Mouse (Mus musculus) heart, embryonic 11.5 days (tissue): ENCODE results near the gene Eftud2. TPM values are rescaled to one million over a fixed set of nuclear protein-coding genes. Genes with fewer than 3 reads are reported as not detected.

ENCODE experiments used
- ATAC-seq: fragments of 200-750 bp; cut with Nextera tagmentation; replicated peaks from 2 replicates; pipeline ENCODE4 v1.8.0; 2017; ENCODE audit warnings: moderate library complexity; ENCODE audit not compliant: insufficient number of reproducible peaks, low FRiP score, low TSS enrichment
- H3K27ac ChIP-seq: fragments of 300-500 bp; sonication (generic); 2 replicates; pipeline ENCODE4 v1.5.1; 2014; ENCODE audit warnings: mild to moderate bottlenecking, low read depth, low read length
- H3K27me3 ChIP-seq: fragments of 300-500 bp; sonication (generic); 2 replicates; pipeline ENCODE4 v1.6.1; 2014; ENCODE audit warnings: mild to moderate bottlenecking, low read length, mixed read lengths; ENCODE audit not compliant: control insufficient read depth, insufficient read depth
- H3K36me3 ChIP-seq: fragments of 300-500 bp; sonication (generic); 2 replicates; pipeline ENCODE4 v1.6.1; 2014; ENCODE audit warnings: mild to moderate bottlenecking, low read length, moderate library complexity, mixed read lengths; ENCODE audit not compliant: control insufficient read depth, insufficient read depth
- H3K4me1 ChIP-seq: fragments of 300-500 bp; sonication (generic); 2 replicates; pipeline ENCODE4 v1.6.1; 2014; ENCODE audit warnings: low read length; ENCODE audit not compliant: control insufficient read depth, insufficient read depth
- H3K4me2 ChIP-seq: fragments of 300-500 bp; sonication (generic); 2 replicates; pipeline ENCODE4 v1.6.1; 2014; ENCODE audit warnings: mild to moderate bottlenecking, moderate library complexity
- H3K4me3 ChIP-seq: fragments of 300-500 bp; sonication (generic); 2 replicates; pipeline ENCODE4 v1.5.1; 2014; ENCODE audit warnings: low read depth, low read length
- H3K9ac ChIP-seq: fragments of 300-500 bp; sonication (generic); 2 replicates; pipeline ENCODE4 v1.6.1; 2014; ENCODE audit warnings: mild to moderate bottlenecking, low read depth, low read length, moderate library complexity
- H3K9me3 ChIP-seq: fragments of 300-500 bp; sonication (generic); replicated peaks from 2 replicates; pipeline ENCODE4 v1.6.1; 2016; ENCODE audit warnings: low read length; ENCODE audit not compliant: control insufficient read depth
- WGBS: fragments of 180-500 bp; shearing (Covaris S2); extraction: QIAGEN DNeasy Blood & Tissue Kit; methylation state at CpG from one replicate; pipeline ENCODE4 v1.1.7; 2014; ENCODE audit not compliant: insufficient replicate concordance; 5-methylcytosine and 5-hydroxymethylcytosine counted together
- polyA plus RNA-seq: library from polyadenylated mRNA; unstranded; fragments of >200 nt; fragmentation: Nextera tagmentation; extraction: Ambion mirVana; gene quantifications from 2 replicates; pipeline ENCODE4 v1.2.1, GENCODE M21; 2014

Eftud2 gene
- polyA plus RNA-seq, 1 experiment from 2014 or later = 136 TPM

DNA sequence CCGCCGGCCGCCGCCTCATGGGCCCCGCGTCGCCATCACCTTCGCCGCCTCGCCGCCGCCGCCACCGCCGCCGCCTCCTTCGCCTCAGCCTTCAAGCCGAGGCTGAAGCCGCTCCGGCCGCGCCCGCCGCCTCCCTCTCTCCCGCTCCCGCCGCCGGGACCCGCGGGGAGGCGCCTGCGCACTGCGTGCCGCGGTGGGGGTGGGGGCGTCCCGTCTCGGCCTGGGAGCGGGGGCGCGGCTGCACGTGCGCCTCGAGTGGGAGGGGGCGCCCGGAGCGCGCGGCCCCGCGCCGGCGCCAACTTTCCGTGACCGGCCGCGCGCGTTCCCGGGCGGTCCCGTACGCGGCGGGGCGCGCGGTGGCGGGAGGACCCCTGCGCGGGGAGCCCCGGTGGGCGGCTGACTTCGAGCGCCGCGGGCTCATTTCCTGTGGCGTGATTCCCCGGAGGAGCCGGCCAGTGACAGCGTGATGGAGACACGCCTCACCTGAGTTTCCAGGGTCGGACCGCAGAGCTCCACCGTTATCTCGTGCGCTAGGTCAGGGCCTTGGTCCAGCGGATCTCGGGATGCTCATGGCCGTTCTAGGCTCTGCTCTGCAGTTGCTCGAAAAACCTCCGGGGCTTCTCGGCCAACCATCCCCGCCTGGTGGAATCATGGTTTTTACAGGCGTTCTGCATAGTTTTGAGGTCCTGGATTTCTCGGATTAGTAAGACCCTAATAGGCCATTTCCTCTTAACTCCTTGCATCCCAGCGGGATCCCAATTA, 61.6 kb downstream of the Eftud2 start, which contains the start of gene Gjc1:
Gene Gjc1 (minus strand): TSS at position 680 of the 762 bp plus-strand sequence.
- Histone ChIP-seq H3K9me3 (no peaks in the 10 kb centered on the region), H3K4me1 (peaks cover 14% of the 10 kb centered on the region), H3K9ac (peak within 1 kb of the TSS; percentile 99), H3K4me3 (peak within 1 kb of the TSS; percentile 89), H3K27me3 (peaks cover 3% of the 10 kb centered on the region), H3K27ac (peak within 1 kb of the TSS; percentile 99), H3K36me3 (no peaks in the 10 kb centered on the region), H3K4me2 (peak within 1 kb of the TSS; percentile 68)
- WGBS = under 1% methylated on average over 54 of the region's 97 CpGs
- peak; percentile 73 for ATAC-seq

DNA sequence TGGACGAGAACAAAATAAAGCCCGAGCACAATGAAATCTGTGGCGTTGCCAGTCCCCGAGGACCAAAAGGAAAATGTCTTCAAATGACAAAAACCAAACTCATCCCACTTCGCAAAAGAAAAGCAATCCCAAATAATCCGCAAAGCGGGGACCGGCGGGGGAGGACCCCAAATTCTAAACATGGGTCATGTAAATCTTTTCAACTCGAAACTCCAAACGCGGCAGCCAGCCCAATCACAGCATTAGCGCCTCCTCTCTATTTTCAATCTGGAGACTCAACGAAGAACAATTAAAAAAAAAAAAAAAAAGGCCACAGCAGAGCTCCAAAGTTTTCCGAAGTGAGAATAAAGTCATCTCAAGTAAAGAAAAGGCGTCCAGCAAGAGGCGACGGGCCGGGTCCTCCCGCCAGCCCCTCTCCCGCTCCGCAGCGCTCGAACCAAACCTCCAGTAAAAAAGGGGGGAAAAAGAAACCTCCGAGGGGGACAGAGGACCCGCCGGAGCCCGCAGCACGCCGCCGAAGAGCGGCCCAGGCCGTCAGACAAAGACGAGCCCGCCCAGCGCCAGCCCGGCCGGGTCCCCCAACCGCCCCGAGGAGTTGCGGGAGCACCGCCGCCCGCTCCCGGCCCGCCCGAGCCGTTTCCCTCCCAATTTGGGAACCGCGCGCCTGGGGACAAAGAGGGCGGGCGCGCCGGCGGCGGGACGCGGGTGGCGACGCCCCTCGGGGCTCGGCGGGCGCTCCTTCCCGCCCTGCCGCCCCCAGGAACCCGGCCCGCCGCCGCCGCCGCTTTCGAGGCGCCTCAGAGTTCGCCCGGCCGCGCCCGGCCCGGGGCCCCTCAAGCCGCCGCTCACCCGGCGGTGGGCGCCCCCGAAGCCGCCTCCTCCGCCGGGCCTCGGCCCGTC, 62.4 kb downstream of the Eftud2 start:
- peaks cover 3% of the 10 kb centered on the region for H3K27me3 ChIP-seq
- ATAC-seq = peak; percentile 12; the same call in 1 of the 2 replicates

DNA sequence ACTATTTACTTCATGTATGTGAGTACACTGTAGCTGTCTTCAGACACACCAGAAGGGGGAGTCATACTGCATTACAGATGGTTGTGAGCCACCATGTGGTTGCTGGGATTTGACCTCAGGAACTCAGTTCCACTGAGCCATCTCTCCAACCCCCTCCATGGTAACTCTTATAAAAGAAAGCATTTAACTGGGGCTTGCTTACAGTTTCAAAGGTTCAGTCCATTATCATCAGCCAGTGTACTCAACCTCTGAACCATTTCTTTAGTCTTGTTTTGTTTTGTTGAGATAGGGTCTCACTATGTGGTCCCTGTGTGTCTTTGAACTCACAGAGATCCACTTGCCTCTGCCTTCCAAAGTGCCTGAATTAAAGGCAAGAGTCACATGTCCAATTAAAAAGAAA, 65.9 kb downstream of the Eftud2 start:
- Histone ChIP-seq H3K27me3 (no peaks in the 10 kb centered on the region), H3K9ac (no peak overlapping the region), H3K4me1 (peaks cover 16% of the 10 kb centered on the region), H3K36me3 (no peaks in the 10 kb centered on the region), H3K4me2 (no peak overlapping the region), H3K9me3 (no peaks in the 10 kb centered on the region), H3K4me3 (no peak overlapping the region), H3K27ac (no peak overlapping the region)
- ATAC-seq = no peak

More for the DNA sequence above, 62.4 kb downstream of the Eftud2 start:
- peak overlapping the region; percentile 99 for H3K9ac ChIP-seq
- no peaks in the 10 kb centered on the region for H3K36me3 ChIP-seq
- H3K4me2 ChIP-seq = peak overlapping the region; percentile 68
- under 1% methylated on average over 60 of the region's 92 CpGs for WGBS
- peak overlapping the region; percentile 89 for H3K4me3 ChIP-seq
- H3K4me1 ChIP-seq = peaks cover 16% of the 10 kb centered on the region
- no peaks in the 10 kb centered on the region for H3K9me3 ChIP-seq
- H3K27ac ChIP-seq = peak overlapping the region; percentile 99

DNA sequence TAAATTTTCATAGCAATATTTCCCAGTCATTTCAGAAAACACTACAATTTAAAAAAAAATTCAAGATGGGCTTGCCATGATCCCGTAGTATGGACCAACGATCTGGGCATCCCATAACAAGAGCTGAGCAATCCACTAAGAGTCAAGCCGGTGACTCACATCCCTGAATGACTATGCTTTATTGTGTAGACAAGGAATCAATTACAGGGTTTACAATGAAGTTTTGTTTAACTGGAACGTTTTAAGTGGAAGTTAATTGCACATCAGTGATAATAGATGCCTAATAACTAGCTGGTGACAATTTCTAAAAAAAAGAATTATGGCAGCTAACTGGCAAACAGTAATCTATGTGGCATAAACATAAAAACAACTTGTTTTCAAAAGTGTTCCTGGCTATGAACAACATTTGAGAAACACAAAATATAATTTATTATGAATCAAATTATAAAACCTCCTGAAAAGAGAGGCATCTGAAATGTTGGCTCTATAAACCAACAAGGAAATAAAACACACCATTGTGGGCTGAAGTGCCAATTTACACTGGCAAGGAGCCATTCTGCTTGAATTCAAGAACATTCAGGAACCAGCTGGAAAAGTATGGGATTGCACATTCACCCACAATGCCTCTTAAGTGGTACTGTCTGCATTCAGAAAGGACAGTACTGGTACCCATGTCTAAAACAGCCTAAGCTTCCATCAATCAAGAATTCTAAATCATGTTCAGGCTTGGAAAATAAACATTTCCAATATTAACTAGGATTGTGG, 69.9 kb downstream of the Eftud2 start:
- no peak overlapping the region for H3K4me2 ChIP-seq
- 71% methylated on average over 4 of the region's 4 CpGs for WGBS
- H3K9ac ChIP-seq = no peak overlapping the region
- no peaks in the 10 kb centered on the region for H3K36me3 ChIP-seq
- ATAC-seq = no peak
- H3K27me3 ChIP-seq = no peaks in the 10 kb centered on the region
- no peak overlapping the region for H3K4me3 ChIP-seq
- H3K9me3 ChIP-seq = no peaks in the 10 kb centered on the region
- H3K27ac ChIP-seq = no peak overlapping the region
- peaks cover 9% of the 10 kb centered on the region for H3K4me1 ChIP-seq

DNA sequence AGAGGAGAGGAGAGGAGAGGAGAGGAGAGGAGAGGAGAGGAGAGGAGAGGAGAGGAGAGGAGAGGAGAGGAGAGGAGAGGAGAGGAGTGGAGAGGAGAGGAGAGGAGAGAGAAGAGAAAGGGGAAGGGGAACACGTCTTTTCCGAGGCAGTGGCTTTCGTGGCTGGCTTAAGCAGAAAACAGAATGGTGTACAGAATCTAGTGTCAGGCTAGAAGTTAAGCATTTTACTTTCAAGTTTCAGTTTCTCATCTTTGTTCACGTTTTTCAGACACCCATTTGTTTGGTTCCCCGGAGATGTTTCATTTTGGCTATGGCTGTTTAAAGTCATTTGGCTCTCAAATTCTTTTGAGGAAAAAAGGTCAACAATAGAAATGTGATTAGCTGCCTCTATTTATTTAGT, 72.5 kb downstream of the Eftud2 start:
- H3K4me3 ChIP-seq = no peak overlapping the region
- no peak overlapping the region for H3K4me2 ChIP-seq
- no peak overlapping the region for H3K9ac ChIP-seq
- H3K36me3 ChIP-seq = peaks cover 23% of the 10 kb centered on the region
- no peak for ATAC-seq
- no peaks in the 10 kb centered on the region for H3K9me3 ChIP-seq
- H3K27me3 ChIP-seq = no peaks in the 10 kb centered on the region
- no peak overlapping the region for H3K27ac ChIP-seq
- WGBS = 76% methylated on average over 5 of the region's 5 CpGs
- H3K4me1 ChIP-seq = peaks cover 4% of the 10 kb centered on the region; the same call in 1 of the 2 replicates

DNA sequence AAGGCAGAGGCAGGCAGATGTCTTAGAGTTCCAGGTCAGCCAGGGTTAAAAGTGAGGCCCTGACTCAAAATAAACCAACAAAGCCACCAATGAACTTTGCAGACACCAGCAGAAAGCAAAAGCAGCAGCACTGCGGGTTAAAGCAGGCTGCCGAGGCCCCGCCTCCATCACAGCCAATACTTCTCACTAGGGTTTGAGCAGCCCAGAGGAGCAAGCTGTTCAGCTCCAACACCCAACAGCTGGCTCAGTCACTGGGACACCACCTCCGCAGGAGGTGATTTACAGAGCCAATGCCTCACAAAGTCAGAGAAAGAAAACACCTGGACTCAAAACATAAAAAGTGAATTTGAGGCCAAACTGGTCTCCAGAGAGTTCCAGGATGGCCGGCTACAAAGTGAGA, 77.3 kb downstream of the Eftud2 start:
- H3K4me3 ChIP-seq = no peak overlapping the region
- peaks cover 16% of the 10 kb centered on the region for H3K4me1 ChIP-seq
- no peak overlapping the region for H3K27ac ChIP-seq
- H3K27me3 ChIP-seq = no peaks in the 10 kb centered on the region
- no peaks in the 10 kb centered on the region for H3K9me3 ChIP-seq
- no peak for ATAC-seq
- peaks cover 47% of the 10 kb centered on the region for H3K36me3 ChIP-seq
- 79% methylated on average over 5 of the region's 5 CpGs for WGBS
- H3K4me2 ChIP-seq = no peak overlapping the region
- H3K9ac ChIP-seq = no peak overlapping the region

DNA sequence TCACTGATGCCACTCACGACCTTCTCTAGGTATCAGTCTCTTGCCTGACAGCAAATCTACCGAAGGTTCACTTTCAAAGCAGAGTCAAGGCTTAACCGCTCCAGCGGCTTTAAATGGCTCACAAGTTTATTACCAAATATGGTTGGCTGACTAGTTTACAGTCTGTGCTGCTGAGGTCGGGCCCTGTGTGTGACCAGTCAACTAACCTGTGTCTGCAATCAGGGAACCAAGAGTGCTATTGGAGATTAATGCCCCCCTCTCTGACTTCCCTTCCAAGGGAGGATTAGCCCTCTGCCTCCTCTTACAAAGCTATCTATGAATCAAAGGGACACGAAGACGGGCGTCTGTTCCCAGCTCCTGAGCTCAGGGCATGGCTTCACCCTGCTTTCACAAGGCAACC, 86.6 kb downstream of the Eftud2 start:
- H3K27ac ChIP-seq = peak overlapping the region; percentile 82
- peaks cover 2% of the 10 kb centered on the region; the same call in 1 of the 2 replicates for H3K36me3 ChIP-seq
- WGBS = 33% methylated on average over 8 of the region's 8 CpGs
- peaks cover 36% of the 10 kb centered on the region for H3K4me1 ChIP-seq
- no peak overlapping the region; the same call in 1 of the 2 replicates for H3K9ac ChIP-seq
- no peaks in the 10 kb centered on the region for H3K9me3 ChIP-seq
- H3K27me3 ChIP-seq = no peaks in the 10 kb centered on the region
- peak overlapping the region; percentile 24; the same call in 1 of the 2 replicates for H3K4me2 ChIP-seq
- H3K4me3 ChIP-seq = no peak overlapping the region
- ATAC-seq = no peak
